Mouse (Mus musculus): ENCODE results near the gene Ckap5.

Ckap5 gene

GRCm38 (mm10) chr2:91627486-91627885, 100.9 kb downstream of the Ckap5 start:
- no peak for DNase-seq (ENCODE audit: low read depth, low spot score)

DNA sequence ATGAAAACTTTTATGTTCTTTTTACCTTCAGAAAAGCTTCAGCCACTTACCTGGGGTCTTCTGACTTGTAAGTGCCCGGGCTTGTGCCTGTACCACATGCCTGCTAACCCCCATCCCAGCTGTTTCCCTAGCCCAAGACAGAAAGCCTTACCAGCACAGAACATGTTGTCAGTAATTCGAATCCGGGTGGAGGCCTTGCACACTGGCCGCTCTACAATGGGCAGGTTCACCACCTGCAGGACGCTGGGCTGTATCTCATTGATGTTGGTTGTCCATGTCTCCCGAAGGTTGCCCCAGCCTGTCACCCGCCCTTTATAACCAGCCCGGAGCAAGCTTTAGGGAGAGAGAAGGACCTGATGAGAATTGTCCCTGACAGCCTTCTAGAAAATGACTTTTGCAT, 101.6 kb downstream of the Ckap5 start:
- no peak for DNase-seq (ENCODE audit: low read depth, low spot score)

DNA sequence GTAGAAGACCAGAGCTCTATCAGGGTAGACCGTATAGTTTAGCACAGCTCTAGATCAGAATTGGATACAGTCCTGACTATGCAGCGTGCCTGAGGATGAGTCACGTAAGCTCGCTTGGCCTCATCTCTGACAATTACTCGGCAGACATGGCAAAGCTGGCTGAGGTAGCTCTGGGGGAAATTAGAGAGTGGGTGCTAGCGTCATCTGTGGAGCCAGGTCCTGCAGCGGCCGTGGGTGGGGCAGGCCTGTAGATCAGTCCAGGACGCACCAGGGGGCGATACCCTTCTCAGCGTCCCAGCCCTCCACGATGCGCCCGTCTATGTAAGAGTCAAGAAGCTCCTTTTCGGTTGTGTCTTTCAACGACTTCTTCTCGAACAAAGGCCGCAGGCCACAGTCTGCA, 103.1 kb downstream of the Ckap5 start:
- no peak for DNase-seq (ENCODE audit: low read depth, low spot score)

DNA sequence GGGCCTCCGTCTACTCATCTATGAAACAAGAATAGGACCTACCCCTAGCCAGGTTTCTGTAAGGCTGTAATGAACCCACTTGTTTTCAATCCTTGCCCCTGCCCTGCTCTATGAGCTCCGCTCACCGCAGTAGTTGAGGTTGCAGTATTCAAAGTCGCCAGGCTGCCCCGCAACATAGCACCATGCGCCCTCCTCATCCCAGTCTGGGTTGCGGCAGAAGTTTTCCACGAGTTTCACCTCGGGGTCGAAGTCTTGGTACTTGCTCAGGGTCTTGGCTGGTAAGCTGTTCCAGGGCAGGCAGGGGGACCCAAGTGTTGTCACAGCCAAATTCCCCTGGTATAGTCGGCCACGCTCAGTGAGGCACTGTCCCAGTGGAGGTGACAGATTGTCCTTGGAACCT, 103.8 kb downstream of the Ckap5 start:
- DNase-seq (ENCODE audit: low read depth, low spot score): no peak

DNA sequence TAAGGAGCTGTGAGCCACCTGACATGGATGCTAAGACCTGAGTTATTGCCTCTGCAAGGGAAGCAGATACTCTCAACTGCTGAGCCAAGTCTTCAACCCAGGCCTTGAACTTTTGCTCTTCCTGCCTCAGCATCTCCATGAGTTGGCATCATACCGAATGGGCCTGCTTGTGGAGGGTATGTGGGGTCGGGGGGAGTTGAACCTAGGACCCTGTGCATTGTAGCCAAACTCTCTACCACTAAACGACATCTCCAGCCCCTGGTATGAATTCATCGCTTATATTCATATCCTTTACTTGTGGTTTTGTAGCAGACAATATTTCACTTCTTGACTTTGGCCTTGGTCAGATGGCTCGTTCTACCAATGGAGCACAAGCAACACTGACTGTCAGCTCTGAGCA, 105.3 kb downstream of the Ckap5 start:
- no peak for DNase-seq (ENCODE audit: low read depth, low spot score)

GRCm38 (mm10) chr2:91632316-91632715, 105.8 kb downstream of the Ckap5 start:
- no peak for DNase-seq (ENCODE audit: low read depth, low spot score)

- no peak for DNase-seq (ENCODE audit: low read depth, low spot score)
Measured at GRCm38 (mm10) chr2:91633334-91633977, 106.9 kb downstream of the Ckap5 start.

GRCm38 (mm10) chr2:91634841-91635240, 108.3 kb downstream of the Ckap5 start:
- DNase-seq (ENCODE audit: low read depth, low spot score): no peak

- DNase-seq (ENCODE audit: low read depth, low spot score): no peak
Measured at GRCm38 (mm10) chr2:91635486-91635885, 108.9 kb downstream of the Ckap5 start.

- DNase-seq (ENCODE audit: low read depth, low spot score): no peak
Measured at GRCm38 (mm10) chr2:91636229-91636628, 109.7 kb downstream of the Ckap5 start, which contains the start of gene F2. TSS of gene F2 (minus strand) at chr2:91636414.

DNA sequence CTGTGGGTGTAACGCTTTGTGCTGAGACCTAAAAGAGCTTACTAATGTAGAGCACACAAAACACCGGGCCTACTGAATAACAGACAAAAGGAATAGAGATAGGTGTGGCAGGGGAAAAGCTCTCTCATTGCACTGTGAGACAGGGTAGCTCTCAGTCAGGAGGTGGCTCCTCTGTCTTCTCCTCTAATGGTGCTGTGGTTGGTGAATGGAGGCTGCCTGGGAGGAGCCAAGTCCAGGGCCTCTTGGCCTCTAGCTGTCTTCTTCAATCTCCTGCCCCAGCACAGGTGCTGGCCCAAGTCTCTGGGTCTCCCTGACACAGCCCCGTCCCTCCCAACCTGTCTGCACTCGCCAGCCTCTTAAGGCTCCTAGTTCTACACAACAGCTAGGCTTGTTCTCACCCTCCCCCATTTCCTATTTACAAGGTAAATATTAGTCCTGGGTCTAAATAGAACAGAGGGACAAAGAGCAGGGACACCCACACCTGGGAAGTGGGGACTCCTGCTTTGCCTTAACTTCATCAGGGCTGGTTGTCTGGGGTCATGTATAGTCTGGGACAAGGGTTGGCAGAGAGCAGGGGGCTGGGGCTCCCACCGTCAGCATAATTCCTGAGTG, 110.3 kb downstream of the Ckap5 start:
- DNase-seq (ENCODE audit: low read depth, low spot score): no peak

GRCm38 (mm10) chr2:91638931-91639330, 112.4 kb downstream of the Ckap5 start:
- DNase-seq (ENCODE audit: low read depth, low spot score): no peak

GRCm38 (mm10) chr2:91642825-91643415, 116.4 kb downstream of the Ckap5 start:
- no peak for DNase-seq (ENCODE audit: low read depth, low spot score)

- no peak for DNase-seq (ENCODE audit: low read depth, low spot score)
Measured at GRCm38 (mm10) chr2:91644021-91644420, 117.5 kb downstream of the Ckap5 start.

GRCm38 (mm10) chr2:91645354-91645753, 118.8 kb downstream of the Ckap5 start:
- DNase-seq (ENCODE audit: low read depth, low spot score): no peak

- DNase-seq (ENCODE audit: low read depth, low spot score): no peak
Measured at GRCm38 (mm10) chr2:91645811-91646210, 119.2 kb downstream of the Ckap5 start.

DNA sequence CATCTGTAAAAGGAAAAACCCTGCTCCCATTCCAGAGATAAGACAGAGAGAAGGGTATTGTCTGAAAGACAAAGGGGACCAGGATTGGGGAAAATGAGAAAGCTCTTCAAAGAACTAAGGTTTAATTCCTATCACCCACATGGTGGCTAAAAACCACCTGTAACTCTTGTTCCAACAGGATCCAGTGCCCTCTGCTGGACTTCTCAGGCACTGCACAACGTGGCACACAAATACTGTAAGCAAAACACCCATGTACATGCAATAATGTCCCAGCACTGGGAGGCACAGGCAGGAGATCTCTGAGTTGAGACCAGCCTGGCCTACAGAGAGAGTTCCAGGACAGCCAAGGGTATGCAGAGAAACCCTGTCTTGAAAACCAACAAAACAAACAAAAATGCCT, 120.2 kb downstream of the Ckap5 start:
- DNase-seq (ENCODE audit: low read depth, low spot score): peak; percentile 65

DNA sequence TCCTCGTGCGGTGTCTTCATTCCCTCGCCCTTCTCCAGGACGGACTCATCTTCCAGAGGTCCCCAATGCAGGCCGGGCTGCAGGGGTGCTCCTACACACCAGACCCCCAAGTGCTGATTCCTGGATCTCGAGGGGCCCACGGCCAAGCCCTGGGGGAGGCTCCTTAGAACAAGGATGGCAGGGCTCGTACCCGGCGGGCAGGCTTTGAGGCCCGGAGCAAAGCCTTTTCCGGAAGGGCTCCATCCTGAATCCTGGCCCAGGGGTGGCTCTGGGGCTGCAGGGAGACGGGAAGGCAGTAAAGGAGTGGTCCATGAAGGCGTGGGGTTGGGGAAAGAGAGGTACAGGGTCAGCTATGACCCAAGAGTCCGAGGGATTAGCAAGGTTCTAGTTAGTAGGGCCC, 122.6 kb downstream of the Ckap5 start:
- DNase-seq (ENCODE audit: low read depth, low spot score): no peak

- DNase-seq (ENCODE audit: low read depth, low spot score): peak; percentile 93
Measured at GRCm38 (mm10) chr2:91649553-91650359, 123.2 kb downstream of the Ckap5 start, which contains the start of the genes Zfp408 and Arhgap1. TSS of gene Zfp408 (minus strand) at chr2:91649791. TSS of gene Arhgap1 (plus strand) at chr2:91649860.

- no peak for DNase-seq (ENCODE audit: low read depth, low spot score)
Measured at GRCm38 (mm10) chr2:91650360-91650995, 123.9 kb downstream of the Ckap5 start.

GRCm38 (mm10) chr2:91651458-91652258, 125.1 kb downstream of the Ckap5 start:
- no peak for DNase-seq (ENCODE audit: low read depth, low spot score)
